Mouse (Mus musculus) kidney, embryonic 16.5 days (tissue): ENCODE measurements around the gene Krcc1. TPM values are rescaled to one million over a fixed set of nuclear protein-coding genes. Genes with fewer than 3 reads are reported as not detected.

ENCODE experiments used
- ATAC-seq: fragments of 200-750 bp; cut with Nextera tagmentation; 2 replicates; pipeline ENCODE4 v1.8.0; 2017; ENCODE audit warnings: moderate TSS enrichment; ENCODE audit not compliant: low FRiP score, low TSS enrichment
- H3K27ac ChIP-seq: fragments of 300-500 bp; sonication (generic); 2 replicates; pipeline ENCODE4 v1.5.1; 2014; ENCODE audit warnings: low read length
- H3K27me3 ChIP-seq: fragments of 300-500 bp; sonication (generic); 2 replicates; pipeline ENCODE4 v1.6.1; 2014; ENCODE audit warnings: low read length, control low read depth, mixed read lengths; ENCODE audit not compliant: insufficient read depth
- H3K36me3 ChIP-seq: fragments of 300-500 bp; sonication (generic); 2 replicates; pipeline ENCODE4 v1.6.1; 2014; ENCODE audit warnings: low read length, control low read depth, mixed read lengths; ENCODE audit not compliant: insufficient read depth
- H3K4me1 ChIP-seq: fragments of 300-500 bp; sonication (generic); 2 replicates; pipeline ENCODE4 v1.6.1; 2014; ENCODE audit warnings: low read length, control low read depth, mixed read lengths; ENCODE audit not compliant: insufficient read depth
- H3K4me2 ChIP-seq: fragments of 300-500 bp; sonication (generic); replicated peaks from 2 replicates; pipeline ENCODE4 v1.6.1; 2014; ENCODE audit warnings: low read depth, low read length
- H3K4me3 ChIP-seq: fragments of 300-500 bp; sonication (generic); 2 replicates; pipeline ENCODE4 v1.5.1; 2014; ENCODE audit warnings: mild to moderate bottlenecking, low read length
- H3K9ac ChIP-seq: fragments of 300-500 bp; sonication (generic); replicated peaks from 2 replicates; pipeline ENCODE4 v1.6.1; 2014; ENCODE audit warnings: low read length
- H3K9me3 ChIP-seq: fragments of 300-500 bp; sonication (generic); 2 replicates; pipeline ENCODE4 v1.6.1; 2016; ENCODE audit warnings: low read length, control low read depth
- WGBS: fragments of 180-500 bp; shearing (Covaris S2); extraction: QIAGEN DNeasy Blood & Tissue Kit; methylation state at CpG from one replicate; pipeline ENCODE4 v1.1.7; 2014; 5-methylcytosine and 5-hydroxymethylcytosine counted together
- polyA plus RNA-seq: library from polyadenylated mRNA; unstranded; fragments of >200 nt; fragmentation: Nextera tagmentation; extraction: Ambion mirVana; gene quantifications from 2 replicates; pipeline ENCODE4 v1.2.1, GENCODE M21; 2015

Gene Krcc1
- 52.9 and 58.4 TPM in 2 replicates for polyA plus RNA-seq

GRCm38 (mm10) chr6:71271389-71272315 is at the start of gene Krcc1:
Krcc1 (plus strand) TSS chr6:71271677.
- peak within 1 kb of the TSS; percentile 99 for H3K27ac ChIP-seq
- peak within 1 kb of the TSS; percentile 84 for H3K4me2 ChIP-seq
- peak within 1 kb of the TSS; percentile 96 for H3K4me3 ChIP-seq
- H3K9ac ChIP-seq: peak within 1 kb of the TSS; percentile 99
- no peaks in the 10 kb centered on the region for H3K27me3 ChIP-seq
- peak; percentile 95 for ATAC-seq
- WGBS: under 1% methylated on average over 68 of the region's 84 CpGs
- H3K9me3 ChIP-seq: no peaks in the 10 kb centered on the region
- H3K36me3 ChIP-seq: no peaks in the 10 kb centered on the region
- peaks cover 20% of the 10 kb centered on the region for H3K4me1 ChIP-seq

- Histone ChIP-seq H3K4me1 (peaks cover 9% of the 10 kb centered on the region; the same call in 1 of the 2 replicates), H3K4me2 (no peak overlapping the region), H3K27me3 (no peaks in the 10 kb centered on the region), H3K27ac (no peak overlapping the region), H3K4me3 (no peak overlapping the region), H3K9me3 (no peaks in the 10 kb centered on the region), H3K9ac (no peak overlapping the region), H3K36me3 (no peaks in the 10 kb centered on the region)
- ATAC-seq: peak; percentile 60; the same call in 1 of the 2 replicates
- WGBS: 52% methylated on average over 3 of the region's 3 CpGs
These were observed 47.1 kb upstream of the Krcc1 start for GRCm38 (mm10) chr6:71224184-71224943.

DNA sequence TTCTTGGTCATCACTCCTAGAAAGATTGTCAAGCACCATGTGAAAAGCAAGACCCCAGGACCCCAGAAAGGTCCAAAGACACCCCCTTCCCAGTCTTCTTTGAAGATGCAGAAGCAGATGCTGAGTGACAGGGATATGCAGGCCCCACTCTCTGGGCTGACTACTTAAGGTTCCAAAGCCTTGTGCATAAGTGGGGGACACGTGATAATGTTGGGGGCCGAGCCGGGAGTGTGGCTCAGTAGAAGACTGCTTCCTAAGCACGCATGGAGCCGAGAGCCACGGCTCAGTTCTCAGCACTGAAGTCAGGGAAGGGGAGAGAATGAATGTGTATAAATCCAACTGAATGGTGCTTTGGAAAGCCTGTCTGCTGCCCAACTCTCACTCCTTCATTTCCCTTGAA is 44.9 kb upstream of the Krcc1 start:
- Histone ChIP-seq H3K4me3 (no peak overlapping the region), H3K9ac (no peak overlapping the region), H3K27ac (no peak overlapping the region), H3K4me1 (peaks cover 9% of the 10 kb centered on the region; the same call in 1 of the 2 replicates), H3K4me2 (no peak overlapping the region), H3K27me3 (no peaks in the 10 kb centered on the region), H3K36me3 (no peaks in the 10 kb centered on the region), H3K9me3 (no peaks in the 10 kb centered on the region)
- no peak for ATAC-seq
- WGBS: 56% methylated on average over 6 of the region's 6 CpGs

GRCm38 (mm10) chr6:71227157-71227770 is 44.2 kb upstream of the Krcc1 start:
- peak; percentile 75; the same call in 1 of the 2 replicates for ATAC-seq
- H3K9ac ChIP-seq: no peak overlapping the region
- H3K4me1 ChIP-seq: peaks cover 9% of the 10 kb centered on the region; the same call in 1 of the 2 replicates
- no peak overlapping the region for H3K4me3 ChIP-seq
- no peaks in the 10 kb centered on the region for H3K9me3 ChIP-seq
- no peaks in the 10 kb centered on the region for H3K36me3 ChIP-seq
- H3K27me3 ChIP-seq: no peaks in the 10 kb centered on the region
- 14% methylated on average over 7 of the region's 7 CpGs for WGBS
- no peak overlapping the region for H3K27ac ChIP-seq
- H3K4me2 ChIP-seq: no peak overlapping the region

DNA sequence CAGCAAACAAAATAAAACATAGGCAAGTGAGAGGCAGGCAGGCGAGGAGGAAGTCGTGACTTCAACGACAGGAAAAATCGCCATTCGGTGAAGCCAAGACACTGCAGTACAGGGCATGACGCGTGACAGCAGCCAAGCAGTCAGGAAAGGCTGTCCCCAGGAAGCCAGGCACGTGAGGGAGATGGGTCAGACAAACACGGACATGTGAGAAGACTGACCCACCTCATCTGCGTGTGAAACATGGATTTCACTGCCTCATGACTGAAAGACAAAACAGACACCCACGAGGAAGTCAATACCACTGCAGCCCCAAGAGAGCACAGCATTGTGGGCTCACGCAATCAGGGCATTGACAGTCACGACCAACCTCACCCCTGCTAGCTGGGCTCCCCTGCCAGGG is 36.4 kb upstream of the Krcc1 start:
- no peak for ATAC-seq
- WGBS: 65% methylated on average over 13 of the region's 13 CpGs
- no peaks in the 10 kb centered on the region for H3K27me3 ChIP-seq

GRCm38 (mm10) chr6:71235944-71236343 is 35.5 kb upstream of the Krcc1 start:
- H3K9me3 ChIP-seq: no peaks in the 10 kb centered on the region
- H3K4me1 ChIP-seq: no peaks in the 10 kb centered on the region; the same call in 1 of the 2 replicates
- H3K36me3 ChIP-seq: no peaks in the 10 kb centered on the region
- no peak overlapping the region for H3K27ac ChIP-seq
- H3K27me3 ChIP-seq: no peaks in the 10 kb centered on the region
- H3K4me3 ChIP-seq: no peak overlapping the region
- H3K9ac ChIP-seq: no peak overlapping the region
- no peak overlapping the region for H3K4me2 ChIP-seq
- 58% methylated on average over 3 of the region's 3 CpGs for WGBS
- no peak for ATAC-seq

More for the DNA sequence above, 36.4 kb upstream of the Krcc1 start:
- H3K9me3 ChIP-seq: no peaks in the 10 kb centered on the region
- H3K4me2 ChIP-seq: no peak overlapping the region
- H3K4me3 ChIP-seq: no peak overlapping the region
- no peak overlapping the region for H3K27ac ChIP-seq
- no peaks in the 10 kb centered on the region for H3K36me3 ChIP-seq
- H3K9ac ChIP-seq: no peak overlapping the region
- H3K4me1 ChIP-seq: no peaks in the 10 kb centered on the region; the same call in 1 of the 2 replicates

- no peaks in the 10 kb centered on the region for H3K9me3 ChIP-seq
- no peak overlapping the region for H3K4me2 ChIP-seq
- no peak overlapping the region for H3K9ac ChIP-seq
- WGBS: 69% methylated on average over 6 of the region's 6 CpGs
- no peaks in the 10 kb centered on the region for H3K36me3 ChIP-seq
- no peak overlapping the region for H3K27ac ChIP-seq
- peak; percentile 35; the same call in 1 of the 2 replicates for ATAC-seq
- no peak overlapping the region for H3K4me3 ChIP-seq
- no peaks in the 10 kb centered on the region for H3K27me3 ChIP-seq
- H3K4me1 ChIP-seq: no peaks in the 10 kb centered on the region; the same call in 1 of the 2 replicates
These were observed 35.0 kb upstream of the Krcc1 start for GRCm38 (mm10) chr6:71236506-71236905.

DNA sequence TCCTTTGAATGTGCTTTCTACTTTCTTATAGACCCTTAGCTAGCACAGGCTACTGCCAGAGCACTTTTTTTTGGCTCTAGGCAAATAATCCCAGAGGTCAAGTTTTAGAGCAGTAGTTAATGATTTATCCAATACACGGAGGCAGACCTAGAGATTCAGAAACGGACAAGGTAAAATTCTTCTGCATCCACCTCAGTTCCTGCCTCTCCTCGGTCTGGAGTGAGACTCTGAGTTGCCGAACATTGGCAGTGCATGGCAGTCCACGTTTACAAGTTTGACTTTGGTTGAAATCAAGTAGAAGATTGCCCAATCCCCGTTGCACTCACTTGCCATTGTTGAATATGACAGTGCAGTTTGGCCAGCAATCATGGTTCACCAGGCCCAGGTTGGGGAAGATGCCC is 34.4 kb upstream of the Krcc1 start:
- H3K27me3 ChIP-seq: no peaks in the 10 kb centered on the region
- no peak overlapping the region for H3K27ac ChIP-seq
- H3K4me1 ChIP-seq: no peaks in the 10 kb centered on the region; the same call in 1 of the 2 replicates
- no peaks in the 10 kb centered on the region for H3K36me3 ChIP-seq
- H3K4me3 ChIP-seq: no peak overlapping the region
- H3K4me2 ChIP-seq: no peak overlapping the region
- H3K9me3 ChIP-seq: no peaks in the 10 kb centered on the region
- 72% methylated on average over 6 of the region's 6 CpGs for WGBS
- no peak overlapping the region for H3K9ac ChIP-seq
- no peak for ATAC-seq

GRCm38 (mm10) chr6:71239069-71239750 is 32.3 kb upstream of the Krcc1 start:
- H3K4me3 ChIP-seq: no peak overlapping the region
- H3K4me2 ChIP-seq: no peak overlapping the region
- H3K27me3 ChIP-seq: no peaks in the 10 kb centered on the region
- H3K9ac ChIP-seq: no peak overlapping the region
- no peak for ATAC-seq
- H3K4me1 ChIP-seq: no peaks in the 10 kb centered on the region; the same call in 1 of the 2 replicates
- no peak overlapping the region for H3K27ac ChIP-seq
- no peaks in the 10 kb centered on the region for H3K9me3 ChIP-seq
- H3K36me3 ChIP-seq: no peaks in the 10 kb centered on the region
- 79% methylated on average over 26 of the region's 26 CpGs for WGBS
